Mouse (Mus musculus): ENCODE measurements around the gene Mylk2.
A peak's percentile ranks its signal among the peaks of the same experiment; 100 is the strongest.

Mylk2 gene

DNA sequence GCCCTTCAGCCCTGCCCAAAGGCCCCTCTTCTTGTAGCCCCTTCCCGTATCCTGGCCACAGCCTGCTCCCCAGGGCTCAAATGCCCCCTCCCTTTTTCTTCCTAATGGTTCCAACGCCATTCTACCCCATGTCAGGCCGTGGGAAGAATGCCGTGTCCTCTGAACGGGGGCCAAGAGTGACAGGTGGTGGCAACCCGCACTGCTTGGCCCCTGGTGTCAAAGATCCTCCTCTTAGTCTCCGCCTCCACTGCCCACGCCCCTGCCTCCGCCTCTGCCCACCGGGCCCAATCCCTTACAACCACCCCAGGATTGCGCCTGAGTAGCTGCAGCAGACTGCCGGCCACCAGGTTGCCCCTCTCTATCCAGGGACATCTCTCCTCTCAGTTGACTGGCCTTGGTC is at the start of gene Mylk2:
TSS of gene Mylk2 (plus strand) at position 322 of the 400 bp plus-strand sequence.
- no peak for DNase-seq

DNA sequence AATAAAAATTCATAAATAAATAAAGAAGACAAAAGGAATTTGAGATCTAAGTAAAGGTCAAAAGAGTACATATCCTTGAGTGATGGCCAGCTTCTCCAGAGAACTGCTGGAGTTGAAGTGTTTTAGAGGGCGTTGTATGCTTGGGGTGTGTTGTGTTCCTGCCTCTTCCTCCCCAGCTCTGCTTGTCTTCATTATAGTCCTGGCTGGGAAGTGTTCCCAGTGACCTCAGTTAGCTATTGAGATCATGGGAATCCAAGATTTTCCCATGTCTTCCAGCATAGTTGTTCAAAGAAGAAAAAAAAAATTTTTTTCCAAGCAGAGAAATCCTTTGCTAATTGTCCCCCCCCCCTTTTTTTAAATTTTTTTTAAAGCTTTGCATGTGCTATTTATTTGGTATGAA is 49.3 kb upstream of the Mylk2 start:
- DNase-seq: no peak

DNA sequence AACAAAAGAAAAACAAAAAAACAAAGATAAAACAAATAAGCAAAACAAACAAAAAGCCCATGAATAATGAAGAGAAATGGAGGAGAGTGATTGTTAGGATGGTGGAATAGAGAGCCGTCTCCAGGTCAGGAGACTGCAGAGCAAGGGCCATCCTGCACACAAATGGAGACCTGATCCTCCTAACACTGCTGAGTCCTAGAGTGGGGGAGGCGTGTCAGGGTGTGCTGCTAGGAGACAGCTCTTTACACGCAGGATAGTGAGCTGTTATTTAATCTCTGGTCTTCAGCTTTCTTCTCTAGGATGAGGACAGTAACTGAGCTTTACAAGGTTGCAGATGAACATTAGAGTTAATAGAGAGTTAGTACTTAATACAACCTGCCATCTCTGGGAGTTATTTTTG is 48.5 kb upstream of the Mylk2 start:
- no peak for DNase-seq

DNA sequence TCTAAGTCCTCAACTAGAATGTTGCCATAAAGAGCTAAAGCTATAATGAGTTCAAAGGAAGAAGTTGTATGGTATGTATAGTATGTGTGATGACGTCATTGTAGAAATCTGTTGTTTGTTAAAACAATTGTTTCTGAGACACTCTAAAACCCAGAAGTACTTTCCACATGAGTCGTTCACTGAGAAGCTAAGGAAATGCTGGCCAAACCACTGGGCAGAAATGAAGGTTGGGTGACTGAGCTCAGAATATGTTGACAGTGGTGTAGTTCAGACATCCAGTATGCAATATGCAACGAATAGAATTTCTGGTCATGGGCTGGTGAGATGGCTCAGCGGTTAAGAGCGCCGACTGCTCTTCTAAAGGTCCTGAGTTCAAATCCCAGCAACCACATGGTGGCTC is 47.8 kb upstream of the Mylk2 start:
- no peak for DNase-seq

DNA sequence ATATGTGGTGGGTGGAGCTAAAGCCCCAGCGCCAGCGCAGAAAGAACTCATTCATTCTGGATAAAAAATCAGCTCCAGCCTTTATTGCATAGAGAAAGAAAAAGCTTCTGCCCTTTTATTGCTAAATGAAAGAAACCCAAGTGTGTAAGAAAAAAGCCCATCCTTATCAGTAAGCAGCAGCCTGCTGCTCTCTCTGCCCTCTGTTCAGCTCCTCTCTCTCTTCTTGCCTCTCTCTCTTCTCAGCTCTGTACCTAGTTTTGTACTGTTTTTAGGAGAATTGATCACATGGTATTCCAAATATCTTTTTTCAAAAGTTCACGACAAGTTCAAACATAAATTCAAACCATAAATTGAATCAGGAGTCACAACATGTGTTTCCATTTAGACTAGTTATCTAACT is 32.9 kb upstream of the Mylk2 start:
- DNase-seq: no peak

DNA sequence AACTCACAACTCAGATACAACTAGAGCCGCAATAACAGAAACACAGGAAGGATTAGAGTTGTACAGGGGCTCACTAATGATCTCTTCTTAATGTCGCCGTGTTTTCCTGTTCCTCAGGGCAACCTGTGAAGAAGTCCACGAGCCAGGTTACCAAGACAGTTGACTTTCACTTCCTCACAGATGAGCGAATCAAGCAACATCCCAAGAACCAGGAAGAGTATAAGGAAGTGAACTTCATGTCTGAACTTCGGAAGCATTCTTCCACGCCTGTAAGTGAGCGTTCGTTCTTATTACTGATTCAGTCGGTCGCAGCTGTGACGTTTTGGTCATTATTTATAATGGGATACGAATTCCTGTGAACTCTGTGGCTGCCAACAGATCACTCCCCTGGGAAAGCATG is 30.3 kb upstream of the Mylk2 start:
- no peak for DNase-seq

DNA sequence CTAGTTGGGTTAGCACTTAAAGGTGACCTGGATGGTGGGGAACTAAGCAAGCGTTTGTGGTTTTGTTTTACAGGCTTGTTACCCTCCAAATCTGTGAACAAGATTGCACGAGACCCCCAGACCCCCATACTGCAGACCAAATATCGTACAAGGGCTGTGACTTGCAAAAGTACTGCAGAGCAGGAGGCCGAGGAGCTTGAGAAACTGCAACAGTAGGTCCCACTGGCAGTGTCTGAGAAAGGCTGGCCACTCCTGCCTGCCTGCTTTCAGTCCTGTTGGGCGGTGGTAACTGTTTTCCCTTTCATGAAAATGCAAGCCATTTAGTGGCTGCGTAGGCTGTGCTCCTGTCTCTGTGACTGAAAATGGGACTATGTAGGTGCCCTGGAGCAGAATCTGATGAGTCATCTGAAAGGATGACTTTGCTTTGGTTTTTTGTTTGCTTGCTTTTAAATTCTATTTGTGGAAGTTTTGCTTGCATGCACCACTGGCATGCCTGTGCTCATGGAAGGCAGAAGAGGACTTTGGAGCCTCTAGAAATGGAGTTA is 27.0 kb upstream of the Mylk2 start:
- DNase-seq: no peak

DNA sequence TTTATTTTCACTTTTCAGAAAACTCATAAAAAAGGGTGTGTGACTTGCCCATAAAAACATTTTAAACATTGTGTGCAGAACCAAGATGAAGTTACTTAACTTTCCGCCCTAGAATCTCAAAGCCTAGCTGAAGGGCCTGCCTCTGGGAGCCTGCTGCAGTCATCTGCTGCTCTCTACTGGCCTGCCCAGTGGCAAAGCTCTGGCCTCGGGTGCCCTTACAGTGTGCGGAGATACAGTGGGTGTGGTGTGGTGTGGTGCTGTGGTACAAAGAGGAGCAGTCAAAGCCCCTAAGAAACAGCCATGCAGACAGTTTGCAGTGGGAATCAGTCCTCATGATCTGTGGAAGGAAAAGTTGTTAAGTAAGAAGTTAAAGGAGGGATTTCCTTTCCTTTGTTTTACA is 23.9 kb upstream of the Mylk2 start:
- DNase-seq: no peak

DNA sequence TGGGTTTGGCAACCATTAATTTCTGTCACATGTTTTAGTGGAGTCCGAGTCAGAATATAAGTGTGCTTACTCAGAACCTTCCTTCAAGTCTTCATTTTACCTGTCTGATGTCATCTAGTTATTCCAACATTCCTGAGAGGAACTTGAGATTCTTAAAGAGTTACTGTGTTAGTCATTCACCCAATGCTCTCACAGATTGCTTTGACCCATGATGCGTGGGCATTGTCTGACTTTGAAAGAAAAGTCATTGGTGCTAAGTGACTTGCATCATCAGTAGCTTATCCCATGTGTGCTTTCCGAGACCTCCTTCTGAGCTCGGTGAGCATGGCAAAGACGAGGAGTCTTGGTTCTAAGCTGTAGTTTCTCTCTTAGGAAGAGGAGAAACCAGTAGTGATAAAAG is 22.4 kb upstream of the Mylk2 start:
- DNase-seq: no peak

DNA sequence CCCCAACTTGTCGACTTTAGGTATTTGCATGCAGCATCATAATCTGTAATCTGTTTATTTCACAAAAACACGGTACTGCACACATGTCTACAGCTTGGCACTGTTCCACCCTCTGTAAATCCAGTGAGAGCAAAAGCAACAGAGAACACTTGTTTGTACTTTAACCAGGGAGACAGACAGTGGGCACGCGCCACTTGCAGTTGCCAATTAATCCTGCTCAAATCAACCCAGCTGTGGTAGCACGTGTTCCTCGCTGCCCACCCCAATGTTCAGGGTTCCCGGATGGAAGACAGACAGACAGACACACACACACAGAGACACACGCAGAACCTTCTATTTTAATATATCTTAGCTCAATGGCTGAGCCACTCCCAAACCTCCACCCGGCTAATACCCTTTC is 15.3 kb upstream of the Mylk2 start:
- DNase-seq: peak; percentile 29

DNA sequence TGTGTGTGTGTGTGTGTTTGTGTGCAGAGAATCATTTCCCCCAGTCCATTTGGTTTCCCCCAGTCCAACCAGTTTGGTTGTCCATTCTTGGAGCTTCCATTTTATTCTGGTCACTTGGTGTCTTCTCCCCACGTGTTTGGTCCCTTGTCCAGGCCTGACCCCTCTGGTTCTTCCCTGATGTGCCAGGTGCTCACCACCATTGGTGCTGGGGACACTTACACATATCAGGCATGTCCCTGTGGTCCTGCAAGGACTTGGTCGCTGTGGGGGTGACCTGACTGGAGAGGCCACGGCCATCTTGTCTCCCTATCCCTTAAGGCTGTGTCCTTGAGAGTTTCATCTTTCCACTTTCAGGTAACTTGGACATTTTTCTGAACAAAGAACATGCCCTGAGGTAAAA is 14.2 kb upstream of the Mylk2 start:
- no peak for DNase-seq

DNA sequence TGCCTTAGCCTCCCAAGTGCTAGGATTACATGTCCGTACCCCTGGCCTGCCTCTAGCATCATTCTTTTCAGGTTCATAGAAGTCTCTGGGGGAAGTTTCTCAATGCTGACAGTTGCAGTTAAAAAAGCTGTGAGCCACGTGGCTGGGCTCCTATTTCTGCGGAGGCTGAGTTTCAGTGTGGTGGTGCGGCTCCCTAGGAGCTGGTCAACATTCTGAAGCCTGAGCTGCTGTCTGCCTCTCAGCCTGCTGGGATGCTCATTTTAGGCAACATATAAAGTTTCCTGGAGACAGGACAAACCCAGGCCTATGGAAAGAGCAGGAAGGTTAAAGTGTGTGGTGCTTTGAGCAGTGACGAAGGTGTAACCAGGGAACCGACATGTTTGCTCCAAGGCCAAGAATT is 12.1 kb upstream of the Mylk2 start:
- no peak for DNase-seq

DNA sequence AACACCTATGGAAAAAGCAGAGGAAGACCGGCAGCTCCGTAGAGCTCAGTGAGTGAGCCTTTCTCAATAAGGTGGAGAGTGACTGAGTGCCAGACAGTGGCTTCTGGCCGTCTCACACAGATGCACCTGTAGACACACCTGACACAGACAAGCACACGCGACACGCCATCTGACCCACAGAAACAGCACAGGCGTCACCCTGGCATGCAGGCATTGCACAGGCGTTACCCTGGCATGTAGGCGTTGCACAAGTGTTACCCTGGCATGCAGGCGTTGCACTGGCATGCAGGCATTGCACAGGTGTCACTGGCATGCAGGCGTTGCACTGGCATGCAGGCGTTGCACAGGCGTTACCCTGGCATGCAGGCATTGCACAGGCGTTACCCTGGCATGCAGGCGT is 9.9 kb upstream of the Mylk2 start:
- no peak for DNase-seq

DNA sequence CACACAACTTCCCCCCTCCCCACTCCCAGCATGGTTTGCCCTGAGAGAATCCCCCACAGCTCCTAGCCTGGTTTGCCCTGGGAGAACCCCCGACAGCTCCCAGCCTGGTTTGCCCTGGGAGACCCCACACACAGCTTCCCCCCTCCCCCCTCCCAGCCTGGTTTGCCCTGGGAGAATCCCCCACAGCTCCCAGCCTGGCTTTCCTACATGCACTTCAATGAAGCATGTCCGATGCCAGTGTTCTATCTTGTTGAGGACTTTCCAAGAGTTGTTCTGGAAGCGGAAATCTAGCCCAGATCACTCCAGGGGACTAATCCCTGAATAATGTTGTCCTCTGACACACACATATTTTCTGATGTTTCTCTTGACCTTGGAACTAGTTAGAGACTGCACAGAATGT is 8.5 kb upstream of the Mylk2 start:
- no peak for DNase-seq

DNA sequence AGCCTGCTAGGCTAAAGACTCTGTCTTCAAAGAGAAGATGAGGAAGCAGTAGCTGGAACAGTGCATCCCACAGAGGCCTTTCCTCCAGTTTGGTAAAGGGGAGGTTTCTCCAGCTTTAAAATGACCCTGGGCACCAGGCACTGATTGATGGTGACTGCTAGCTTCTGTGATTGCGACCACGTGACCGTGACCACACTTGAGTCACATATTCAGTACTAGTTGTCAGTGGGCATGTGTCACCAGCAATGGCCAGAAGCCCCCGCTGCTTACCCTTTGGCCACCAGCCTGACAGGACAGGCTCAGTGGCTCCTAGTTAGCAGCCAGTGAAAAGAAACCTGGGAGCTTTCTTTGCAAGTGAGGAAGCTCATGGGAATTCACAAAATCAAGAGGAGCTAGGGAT is 7.6 kb upstream of the Mylk2 start:
- DNase-seq: no peak

DNA sequence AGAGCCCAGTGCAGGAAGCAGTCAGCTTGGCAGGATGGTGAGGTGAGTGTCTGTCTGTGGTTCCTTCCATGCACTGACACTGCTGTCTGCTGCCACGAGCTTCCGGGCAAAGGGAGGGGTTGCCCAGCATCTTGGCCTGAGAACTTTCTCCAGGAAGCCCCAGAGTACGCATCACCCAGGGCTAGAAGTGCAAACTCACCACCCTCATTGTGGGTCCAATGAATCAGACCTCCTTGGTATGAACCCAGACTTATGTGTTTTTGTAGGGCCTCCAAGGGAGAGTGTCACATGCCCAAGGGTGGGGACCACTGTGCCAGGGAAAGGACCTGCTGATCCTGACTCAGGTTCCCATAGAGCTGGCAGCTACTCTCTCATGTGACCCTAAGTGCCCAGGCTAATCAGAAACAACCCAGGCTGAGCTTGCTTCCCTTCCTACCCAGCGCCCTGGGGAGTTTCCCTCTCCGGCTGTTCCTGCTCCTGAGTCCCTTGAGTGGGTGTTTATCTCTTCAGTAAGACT is 7.0 kb upstream of the Mylk2 start:
- DNase-seq: no peak

DNA sequence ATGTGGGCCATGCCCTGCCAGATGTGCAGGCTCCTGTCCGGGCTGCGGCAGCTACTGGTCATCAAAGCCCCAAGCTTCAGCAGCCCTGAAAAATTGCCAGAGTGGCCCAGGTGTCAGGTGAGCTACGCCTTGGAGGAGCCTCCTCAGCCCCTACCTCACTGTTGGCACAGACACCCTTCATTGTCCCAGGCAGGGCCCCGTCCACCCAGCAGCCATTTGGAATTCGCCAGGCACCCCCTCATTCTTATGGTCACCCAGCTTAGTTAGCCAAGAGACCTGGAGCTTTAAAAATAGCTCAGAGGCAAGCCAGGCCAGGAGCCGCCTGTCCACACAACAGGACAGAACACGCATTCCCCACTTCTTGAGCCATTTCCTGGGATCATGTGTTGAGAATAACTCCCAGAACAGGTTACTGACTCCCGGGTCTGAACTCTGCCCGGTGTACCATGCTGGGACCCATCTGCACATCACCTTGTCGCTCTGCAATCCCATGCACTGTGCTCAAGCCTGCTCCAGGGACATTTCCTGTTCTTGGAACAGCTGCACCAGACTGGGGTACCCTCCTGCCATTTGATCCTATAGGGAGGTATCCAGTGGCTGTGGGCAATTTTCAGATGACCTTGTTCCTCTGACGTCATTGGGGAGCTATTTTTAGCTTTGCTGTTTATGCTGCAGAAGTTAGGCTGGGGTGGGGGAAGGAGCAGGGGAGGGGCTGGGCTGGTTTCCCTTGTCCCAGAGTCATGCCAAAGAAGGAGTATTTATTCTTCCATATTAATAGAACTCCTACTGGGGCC is 5.9 kb upstream of the Mylk2 start:
- DNase-seq: no peak

DNA sequence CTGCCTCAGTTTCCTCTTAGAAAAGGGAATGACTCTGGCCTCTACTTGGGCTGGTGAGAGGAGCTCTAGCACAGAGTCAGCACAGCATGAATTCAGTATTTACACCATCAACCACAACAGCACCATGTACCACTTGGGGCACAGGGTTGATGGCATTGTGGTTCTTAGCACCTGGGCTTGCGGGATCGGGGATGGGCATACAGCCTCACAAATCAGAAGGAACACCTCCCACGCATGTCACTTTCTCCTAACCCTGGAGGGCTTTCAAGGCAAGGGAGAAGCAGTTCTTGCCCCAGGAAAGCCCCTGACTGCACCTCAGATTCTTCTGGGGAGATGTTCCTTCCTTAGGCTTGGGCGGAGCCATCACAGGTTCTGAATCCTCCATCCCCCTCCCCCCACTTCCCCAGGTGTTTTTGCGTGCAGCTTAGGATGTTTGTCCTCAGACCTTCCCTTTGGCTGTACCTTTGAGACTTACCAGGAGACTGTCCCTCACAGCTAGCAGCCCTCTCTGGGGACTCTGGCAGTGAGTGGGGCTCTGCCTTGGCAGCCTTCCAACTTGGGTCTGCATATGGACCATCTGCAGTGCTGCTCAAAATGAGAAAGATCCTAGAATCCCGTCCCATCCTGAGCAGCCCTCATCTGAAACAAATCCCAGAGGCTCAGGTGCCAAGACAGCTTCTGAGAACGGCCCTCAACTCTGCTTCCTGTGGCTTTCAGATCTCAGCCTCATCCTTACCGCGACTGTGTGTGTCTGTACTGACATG is 4.7 kb upstream of the Mylk2 start:
- no peak for DNase-seq

DNA sequence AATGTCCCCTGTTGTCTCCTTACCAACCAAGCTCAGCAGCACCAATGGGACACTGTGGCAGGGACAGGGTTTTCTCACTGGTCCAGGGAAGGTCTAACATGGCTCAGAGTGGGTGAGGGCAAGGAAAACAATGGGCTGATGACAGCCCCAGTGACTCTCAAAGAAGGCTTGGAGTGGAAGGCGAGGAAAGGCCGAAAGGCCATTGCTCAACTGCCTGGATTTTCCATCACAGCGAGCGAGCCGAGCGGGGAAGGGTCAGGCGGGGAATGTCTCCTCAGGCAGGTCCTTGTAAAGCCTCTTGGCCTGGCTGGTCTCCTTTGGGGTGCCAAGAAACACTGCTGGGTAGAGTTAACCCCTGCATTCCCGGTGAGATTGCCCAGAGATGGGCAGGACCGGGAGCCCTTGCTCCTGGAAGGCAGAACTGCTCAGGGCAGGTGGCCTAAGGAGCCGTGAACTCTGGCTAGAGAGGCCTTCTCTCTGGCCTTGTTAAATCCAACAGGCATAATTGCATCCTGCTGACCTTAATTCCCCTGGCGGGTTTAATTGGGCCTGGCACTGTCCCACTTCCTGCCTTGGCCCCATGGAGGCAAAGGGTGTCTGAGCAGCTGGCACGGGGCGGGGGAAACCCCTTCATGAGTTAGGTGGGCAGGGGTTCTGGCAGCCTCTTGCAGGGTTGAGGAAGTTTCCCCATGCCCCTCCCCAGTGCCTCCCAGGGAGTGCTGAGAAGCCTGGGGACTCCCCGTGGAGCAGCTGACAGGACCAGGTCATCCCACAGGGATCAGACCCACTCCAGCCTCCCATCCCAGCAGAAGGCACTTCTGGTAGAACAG is 3.8 kb upstream of the Mylk2 start:
- DNase-seq: no peak

DNA sequence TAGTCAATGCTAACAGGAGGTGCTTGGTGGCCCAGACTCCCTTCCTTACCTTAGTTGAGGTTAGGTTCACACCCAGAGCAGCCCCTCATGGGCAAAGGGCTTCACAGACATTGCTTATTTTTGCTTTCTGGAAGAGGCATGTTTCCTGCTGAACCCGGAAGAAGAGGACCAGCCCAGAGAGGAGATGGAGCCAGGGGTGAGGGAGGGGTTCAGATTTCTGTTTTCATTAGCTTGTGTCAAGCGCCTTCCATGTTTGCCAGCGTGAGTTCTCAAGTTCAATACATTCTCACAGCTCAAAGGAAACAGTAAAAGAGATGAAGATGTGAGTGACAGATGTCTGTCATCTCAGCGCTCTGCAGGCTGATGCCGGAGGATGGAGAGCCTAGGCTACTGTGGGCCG is 1.3 kb upstream of the Mylk2 start:
- no peak for DNase-seq

DNA sequence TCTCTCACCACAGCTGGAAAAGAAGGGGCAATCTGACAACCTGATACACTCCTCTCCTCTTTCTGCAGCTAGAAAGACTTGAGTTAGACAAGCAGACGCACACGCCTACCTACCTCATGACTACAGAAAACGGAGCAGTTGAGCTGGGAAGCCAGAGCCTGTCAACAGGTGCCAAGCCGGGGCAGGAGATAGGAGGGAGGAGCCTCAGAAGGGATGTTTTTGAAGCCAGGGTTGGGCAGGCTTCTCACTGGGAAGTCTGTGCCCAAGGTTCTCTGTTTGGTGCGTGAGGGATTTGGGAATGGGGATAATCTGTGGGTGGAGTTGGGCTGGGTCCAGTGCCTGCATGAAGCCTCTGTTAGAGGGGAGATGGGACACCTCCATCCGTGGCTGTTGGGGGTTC is 280 bp downstream of the Mylk2 start:
- no peak for DNase-seq

DNA sequence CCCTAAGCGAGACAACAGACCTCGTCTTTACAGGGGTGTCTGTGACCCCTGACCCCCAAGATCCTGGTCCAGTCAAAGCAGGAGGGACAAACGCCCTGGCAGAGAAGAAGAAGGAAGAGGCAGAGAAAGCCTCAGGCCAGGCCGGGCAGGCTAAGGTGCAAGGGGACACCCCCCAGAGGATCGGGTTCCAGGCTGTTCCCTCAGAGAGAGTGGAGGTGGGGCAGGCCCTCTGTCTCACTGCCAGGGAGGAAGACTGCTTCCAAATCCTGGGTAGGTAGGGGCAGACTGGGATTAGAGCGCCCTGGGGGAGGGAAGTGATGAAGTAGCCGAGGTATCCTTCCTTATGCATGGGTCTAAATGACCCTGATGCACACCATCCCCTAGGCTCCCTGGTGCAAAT is 2.3 kb downstream of the Mylk2 start:
- DNase-seq: no peak
